ENCODE assay signal across 39 mouse cellular contexts in the genomic region with DNA sequence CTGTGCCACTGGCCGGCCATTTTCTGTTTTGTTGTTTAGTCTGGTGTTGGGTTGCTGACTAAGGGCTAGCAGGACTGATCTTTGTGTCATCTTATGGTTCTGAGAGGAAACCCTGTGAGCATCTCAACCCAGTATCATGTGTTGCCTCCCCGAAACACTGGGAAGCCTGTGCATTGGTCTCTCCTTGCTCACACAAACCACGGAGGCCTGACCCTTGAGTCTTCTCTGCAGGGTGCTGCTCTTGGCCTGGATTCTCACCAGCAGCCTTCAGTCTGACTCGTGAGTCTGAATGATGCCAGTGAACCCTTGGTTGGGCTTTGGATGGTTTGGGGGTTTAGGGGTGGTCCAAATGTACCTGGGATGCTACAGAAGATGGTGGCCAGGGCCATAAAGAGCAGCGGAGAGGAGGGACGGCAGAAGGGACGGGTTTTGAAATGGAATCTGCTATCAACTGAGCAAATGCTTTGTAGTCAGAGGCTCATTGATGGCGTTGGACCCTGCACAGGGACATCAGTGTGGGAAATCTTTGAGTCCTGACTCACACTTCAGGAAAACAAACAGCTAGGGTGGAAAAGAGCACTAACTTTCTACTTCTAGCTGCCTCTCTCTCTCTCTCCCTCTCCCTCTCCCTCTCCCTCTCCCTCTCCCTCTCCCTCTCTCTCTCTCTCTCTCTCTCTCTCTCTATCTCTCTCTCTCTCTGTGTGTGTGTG. TPM values are rescaled to one million over a fixed set of nuclear protein-coding genes. Genes with fewer than 3 reads are reported as not detected.
"Had no signal": no experiment of that assay in that cellular context is flagged by ENCODE, and none has a peak within 500 bp of the region (broad histone marks: within the 10 kb centered on the region; RNA-seq: fewer than 3 reads in every experiment).

No protein-coding gene starts in this region.

- H3K9me3 ChIP-seq: limb, embryonic 10.5 days; limb, embryonic 12.5 days; limb, embryonic 13.5 days; limb, embryonic 15.5 days; liver, embryonic 12.5 days; liver, embryonic 13.5 days; liver, embryonic 15.5 days; lung, embryonic 15.5 days; megakaryocyte, embryonic 14.5 days; midbrain, embryonic 10.5 days; midbrain, embryonic 12.5 days; midbrain, embryonic 13.5 days; midbrain, embryonic 15.5 days; neural tube, embryonic 12.5 days had no signal

- H3K36me3 ChIP-seq: limb, embryonic 10.5 days; limb, embryonic 12.5 days; limb, embryonic 13.5 days; limb, embryonic 15.5 days; liver, embryonic 12.5 days; liver, embryonic 13.5 days; liver, embryonic 15.5 days; lung, embryonic 15.5 days; midbrain, embryonic 10.5 days; midbrain, embryonic 12.5 days; midbrain, embryonic 13.5 days; midbrain, embryonic 15.5 days; neural tube, embryonic 12.5 days had no signal

- H3K27me3 ChIP-seq: limb, embryonic 12.5 days; limb, embryonic 13.5 days; limb, embryonic 15.5 days; liver, embryonic 12.5 days; liver, embryonic 15.5 days; lung, embryonic 15.5 days; megakaryocyte, embryonic 14.5 days; midbrain, embryonic 12.5 days; midbrain, embryonic 13.5 days; midbrain, embryonic 15.5 days; neural tube, embryonic 12.5 days had no signal

- H3K4me3 ChIP-seq: limb, embryonic 10.5 days; limb, embryonic 12.5 days; limb, embryonic 13.5 days; limb, embryonic 15.5 days; liver, embryonic 12.5 days; liver, embryonic 13.5 days; liver, embryonic 15.5 days; lung, embryonic 15.5 days; megakaryocyte, embryonic 14.5 days; midbrain, embryonic 10.5 days; midbrain, embryonic 12.5 days; midbrain, embryonic 13.5 days; midbrain, embryonic 15.5 days; myocyte; neural tube, embryonic 12.5 days had no signal

- H3K4me1 ChIP-seq: limb, embryonic 12.5 days; limb, embryonic 13.5 days; limb, embryonic 15.5 days; lung, embryonic 15.5 days; midbrain, embryonic 10.5 days; midbrain, embryonic 12.5 days; midbrain, embryonic 13.5 days; midbrain, embryonic 15.5 days; neural tube, embryonic 12.5 days had no signal

- DNase-seq: left cerebral cortex, postnatal 4 days; liver; liver, embryonic 13.5 days; liver, postnatal 0 days; lung, adult 18-20 months; lung, adult 2 months; lung, embryonic 14.5 days; lung, postnatal 10 days; lung, postnatal 14 days; lung, postnatal 36 days; lung, postnatal 4 days; midbrain, embryonic 14.5 days had no signal

- H3K4me2 ChIP-seq: limb, embryonic 12.5 days; limb, embryonic 13.5 days; limb, embryonic 15.5 days; liver, embryonic 11.5 days; liver, embryonic 12.5 days; liver, embryonic 13.5 days; liver, embryonic 15.5 days; lung, embryonic 14.5 days; lung, embryonic 15.5 days; midbrain, embryonic 11.5 days; midbrain, embryonic 12.5 days; midbrain, embryonic 13.5 days; midbrain, embryonic 15.5 days; neural tube, embryonic 12.5 days had no signal

- H3K27ac ChIP-seq: limb, embryonic 10.5 days; limb, embryonic 12.5 days; limb, embryonic 13.5 days; limb, embryonic 15.5 days; liver, embryonic 12.5 days; liver, embryonic 13.5 days; liver, embryonic 14.5 days; liver, embryonic 15.5 days; lung, embryonic 15.5 days; macrophage; midbrain, embryonic 10.5 days; midbrain, embryonic 12.5 days; midbrain, embryonic 13.5 days; midbrain, embryonic 15.5 days; neural tube, embryonic 12.5 days had no signal

- H3K9ac ChIP-seq: limb, embryonic 12.5 days; limb, embryonic 13.5 days; limb, embryonic 15.5 days; liver, embryonic 12.5 days; liver, embryonic 14.5 days; liver, embryonic 15.5 days; liver, postnatal 0 days; lung, embryonic 14.5 days; lung, embryonic 15.5 days; midbrain, embryonic 12.5 days; midbrain, embryonic 13.5 days; midbrain, embryonic 15.5 days; neural tube, embryonic 12.5 days had no signal

- ATAC-seq: liver, embryonic 12.5 days; liver, postnatal 0 days; lung, postnatal 0 days; midbrain, embryonic 13.5 days; midbrain, embryonic 15.5 days; midbrain, embryonic 16.5 days had no signal

RNA-seq across cellular contexts. Expression of gene Lefty2, which starts 53.6 kb away (rescaled TPM):
- total RNA-seq: liver, adult 2 months; megakaryocyte progenitor cell, adult 5-6 weeks; megakaryocyte, adult 5-6 weeks; megakaryocyte-erythroid progenitor cell, adult 5-6 weeks; monocyte, adult 5-6 weeks had no signal
- polyA plus RNA-seq: limb, embryonic 10.5 days; limb, embryonic 12.5 days; liver, adult 2 months; liver, embryonic 11.5 days; liver, embryonic 12.5 days; liver, embryonic 13.5 days; liver, embryonic 14.5 days; liver, embryonic 15.5 days; liver, embryonic 16.5 days; liver, postnatal 0 days; lung, adult 2 months; lung, embryonic 14.5 days; macrophage; midbrain, embryonic 10.5 days; midbrain, embryonic 11.5 days; midbrain, embryonic 12.5 days; myocyte; neural tube, embryonic 11.5 days; neural tube, embryonic 12.5 days had no signal
